Mouse (Mus musculus): Measurements from ENCODE around the gene Rarres1.
A peak's percentile ranks its signal among the peaks of the same experiment; 100 is the strongest.

DNA sequence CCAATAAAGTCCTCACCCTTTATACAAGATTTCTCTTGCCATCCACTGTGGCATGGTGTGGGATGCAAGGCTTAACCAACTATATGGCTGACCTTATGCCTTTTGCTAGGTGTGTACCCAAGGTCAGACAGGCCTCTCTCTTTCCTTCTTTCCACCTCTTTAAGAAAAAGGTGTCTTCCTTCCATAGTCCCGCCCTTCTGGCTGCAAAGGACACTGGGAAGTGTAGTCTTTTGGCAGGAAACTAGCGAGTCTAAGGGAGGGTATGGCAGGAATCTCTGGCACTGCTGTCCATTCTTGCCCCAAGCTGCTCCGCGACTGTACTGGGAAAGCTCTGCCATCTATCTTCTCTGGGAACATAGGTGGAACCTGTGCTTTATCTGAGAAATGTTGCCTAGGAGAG lies 38.0 kb upstream of the Rarres1 start:
- TF ChIP-seq POLR2A (IDR thresholded peaks at IDR 0.05; ENCODE audit: low read depth, low read length) (no peak), E2F4 (IDR thresholded peaks at IDR 0.05; ENCODE audit: insufficient replicate concordance, low read depth, low read length) (no peak), CTCF (conservative IDR thresholded peaks at IDR 0.05 in 1 of 2, IDR thresholded peaks at IDR 0.05 in 1 of 2; ENCODE audit: low read depth in 2 of 2, low read length in 2 of 2) (no peak), SMC3 (IDR thresholded peaks at IDR 0.05; ENCODE audit: low read depth, low read length) (no peak), MAX (IDR thresholded peaks at IDR 0.05; ENCODE audit: low read length) (no peak), ZMIZ1 (IDR thresholded peaks at IDR 0.05; ENCODE audit: low read depth, low read length) (no peak), HCFC1 (IDR thresholded peaks at IDR 0.05; ENCODE audit: low read depth, low read length) (peak; percentile 94), TCF12 (IDR thresholded peaks at IDR 0.05; ENCODE audit: low read depth, low read length) (no peak), MEF2A (IDR thresholded peaks at IDR 0.05; ENCODE audit: borderline replicate concordance, low read depth, low read length) (no peak), MAZ (IDR thresholded peaks at IDR 0.05; ENCODE audit: low read depth, low read length) (no peak), MAFK (IDR thresholded peaks at IDR 0.05; ENCODE audit: insufficient replicate concordance, low read length) (no peak), ZC3H11A (IDR thresholded peaks at IDR 0.05; ENCODE audit: low read depth, low read length) (no peak), GABPA (IDR thresholded peaks at IDR 0.05; ENCODE audit: insufficient replicate concordance, low read depth, low read length) (no peak; the same call in 1 of the 2 replicates)
